Mouse (Mus musculus): ENCODE results near the gene Tfeb.

Gene Tfeb

DNA sequence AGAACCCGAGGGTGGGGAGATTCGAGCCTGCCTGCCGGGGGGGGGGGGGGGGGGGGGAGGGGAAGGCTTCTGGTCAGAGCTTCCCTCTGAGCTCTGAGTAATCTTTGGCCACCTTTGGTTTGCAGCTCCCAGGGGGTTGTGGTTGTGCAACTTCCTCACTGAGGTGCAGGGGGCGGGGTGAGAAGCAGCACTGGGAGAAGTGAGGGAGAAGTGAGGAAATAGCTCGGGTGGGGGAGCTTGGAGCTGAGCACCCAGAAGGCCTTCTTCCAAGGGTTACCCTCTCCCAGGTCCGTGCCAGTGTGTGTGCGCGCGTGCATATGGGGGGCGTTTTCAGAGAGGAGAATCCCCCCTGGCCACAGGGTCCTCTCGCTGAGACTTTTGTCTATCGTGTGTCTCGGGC lies 17.4 kb downstream of the Tfeb start:
- no peak for DNase-seq

DNA sequence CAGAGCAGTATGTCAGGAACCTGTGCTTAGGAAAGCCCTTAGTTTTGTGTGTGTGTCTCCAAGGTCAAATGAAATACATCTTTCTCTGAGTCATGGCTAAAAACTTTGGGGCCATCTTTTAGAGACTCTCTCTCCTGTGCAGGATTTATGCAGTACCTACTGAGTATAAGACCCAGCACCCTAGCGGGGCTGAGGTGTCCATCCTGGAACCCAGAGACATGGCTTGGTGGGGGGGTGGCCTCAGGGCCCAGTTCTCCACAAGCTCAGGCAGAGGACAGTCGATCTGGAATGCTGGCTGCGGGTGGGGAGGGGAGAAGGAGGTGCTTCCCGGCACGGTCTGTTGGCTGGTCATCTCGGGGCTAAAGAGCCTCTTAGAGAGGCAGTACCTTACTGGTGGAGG lies 19.5 kb downstream of the Tfeb start:
- no peak for DNase-seq

DNA sequence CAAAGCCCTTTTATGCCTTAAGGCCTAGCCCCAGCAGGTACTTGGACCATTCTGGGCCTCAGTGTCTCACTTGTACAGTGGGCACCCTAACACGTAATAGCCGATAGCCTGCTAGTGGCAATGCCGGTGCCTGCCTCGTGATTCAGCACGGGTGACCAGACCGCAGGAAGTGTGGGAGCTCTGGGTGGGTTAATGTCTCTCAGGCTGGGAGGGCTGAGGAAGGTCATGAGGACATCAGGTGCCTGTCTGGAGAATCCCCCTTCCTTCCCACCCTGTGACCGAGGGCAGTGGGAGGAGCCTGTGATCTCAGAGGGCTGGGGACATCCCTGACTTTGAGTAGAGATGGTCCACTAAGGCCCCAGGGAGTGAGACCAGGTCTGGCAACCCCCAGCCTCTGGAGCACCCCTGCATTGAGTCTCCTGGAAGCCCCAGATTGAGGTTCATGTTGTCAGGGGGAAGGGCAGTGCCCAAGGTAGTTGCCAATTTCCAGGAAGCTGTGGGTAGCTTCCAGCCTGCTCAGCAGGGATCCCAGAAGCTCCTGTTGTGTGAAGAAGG lies 20.3 kb downstream of the Tfeb start:
- DNase-seq = no peak

DNA sequence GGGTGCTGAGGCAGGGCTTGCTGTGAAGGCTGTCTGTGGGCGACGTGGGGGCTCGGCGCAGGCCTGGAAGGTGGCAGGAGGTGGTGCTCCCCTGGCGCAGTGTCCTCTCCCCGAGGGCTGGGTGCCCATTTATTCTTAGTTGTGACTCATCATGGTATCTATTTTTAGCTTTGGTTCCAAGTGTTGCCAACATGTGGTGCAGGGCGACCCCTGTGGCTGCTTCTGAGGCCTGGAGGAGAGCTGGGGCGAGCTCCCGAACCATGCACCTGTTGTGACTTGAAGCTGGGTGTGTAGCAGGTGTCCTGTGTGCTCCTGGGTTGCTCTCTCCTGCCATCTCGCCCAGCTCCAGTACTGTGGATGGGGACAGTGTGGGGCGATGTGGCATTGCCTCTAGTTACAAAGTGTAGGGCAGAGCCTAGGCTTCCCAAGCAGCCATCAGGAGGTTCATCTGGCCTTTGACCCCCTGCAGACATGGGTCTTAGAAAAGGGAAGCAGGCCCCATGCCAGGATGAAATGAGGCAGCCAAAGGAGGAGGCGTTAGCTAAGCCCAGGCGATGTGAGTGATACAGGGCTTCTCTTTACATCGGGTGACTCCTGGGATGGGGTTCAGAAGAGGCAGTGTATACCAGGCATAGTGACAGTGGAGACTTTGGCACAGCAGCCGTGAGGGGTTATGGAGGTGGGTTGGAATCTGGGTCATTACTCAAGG lies 23.0 kb downstream of the Tfeb start:
- DNase-seq = no peak

DNA sequence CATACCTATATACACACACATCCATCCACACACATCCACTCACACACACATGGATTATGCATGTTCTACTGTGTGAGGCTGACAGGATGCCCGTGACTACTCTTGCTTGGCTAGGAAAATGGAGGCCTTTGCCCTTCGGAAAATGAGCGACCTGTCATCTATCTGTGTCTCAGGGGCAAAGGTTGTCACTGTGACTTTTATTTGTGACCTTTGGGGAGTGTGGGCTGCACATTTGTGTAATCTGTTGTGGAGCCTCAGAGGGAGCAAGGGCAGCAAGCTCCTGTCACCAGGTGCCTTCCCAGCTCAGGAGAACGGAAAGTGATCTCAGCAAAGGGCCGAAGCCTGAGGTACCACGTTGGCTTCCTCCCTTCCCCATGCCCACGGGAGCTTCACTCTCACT lies 25.2 kb downstream of the Tfeb start:
- DNase-seq = no peak

DNA sequence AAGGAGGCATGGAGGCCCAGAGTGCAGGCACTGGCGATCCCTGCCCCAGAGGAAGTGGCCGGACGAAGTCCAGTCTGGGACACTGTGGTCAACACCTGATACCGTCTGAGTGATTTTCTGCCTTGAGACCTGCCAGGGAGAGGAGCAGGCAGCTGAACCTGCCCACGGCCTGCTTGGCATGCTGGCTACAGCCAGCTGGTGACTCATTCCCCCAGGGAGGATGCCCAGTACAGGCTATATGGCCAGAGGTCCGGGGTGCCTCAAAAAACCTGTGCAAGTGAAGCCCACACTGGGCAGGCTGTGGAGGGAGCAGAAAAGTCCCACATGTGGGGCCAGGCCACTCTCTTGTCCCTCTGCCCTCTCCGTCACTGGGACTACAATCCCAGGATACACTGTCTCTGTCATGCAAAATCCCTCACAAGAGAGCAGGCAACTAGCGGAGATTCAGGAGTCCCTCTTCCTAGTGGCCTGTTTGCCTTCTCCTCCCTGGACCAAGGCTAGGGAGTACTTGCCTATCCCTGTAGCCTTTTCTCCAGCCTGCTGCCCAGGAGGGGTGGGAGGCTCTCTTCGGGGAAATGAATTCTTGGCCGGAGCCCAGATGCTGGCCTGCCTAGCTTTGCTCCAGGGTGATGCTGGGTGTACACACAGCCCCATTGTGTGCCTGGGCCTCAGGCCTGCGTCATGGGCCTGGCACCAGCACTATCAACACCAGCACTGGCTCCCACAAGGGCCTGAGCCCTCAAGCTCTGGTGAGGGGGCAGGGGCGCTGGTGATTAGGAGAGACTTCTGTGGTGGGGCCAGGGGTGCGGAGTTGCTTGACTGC lies 25.9 kb downstream of the Tfeb start:
- DNase-seq = peak; percentile 73

GRCm38 (mm10) chr17:47765986-47766385 lies 29.2 kb downstream of the Tfeb start:
- DNase-seq = no peak

DNA sequence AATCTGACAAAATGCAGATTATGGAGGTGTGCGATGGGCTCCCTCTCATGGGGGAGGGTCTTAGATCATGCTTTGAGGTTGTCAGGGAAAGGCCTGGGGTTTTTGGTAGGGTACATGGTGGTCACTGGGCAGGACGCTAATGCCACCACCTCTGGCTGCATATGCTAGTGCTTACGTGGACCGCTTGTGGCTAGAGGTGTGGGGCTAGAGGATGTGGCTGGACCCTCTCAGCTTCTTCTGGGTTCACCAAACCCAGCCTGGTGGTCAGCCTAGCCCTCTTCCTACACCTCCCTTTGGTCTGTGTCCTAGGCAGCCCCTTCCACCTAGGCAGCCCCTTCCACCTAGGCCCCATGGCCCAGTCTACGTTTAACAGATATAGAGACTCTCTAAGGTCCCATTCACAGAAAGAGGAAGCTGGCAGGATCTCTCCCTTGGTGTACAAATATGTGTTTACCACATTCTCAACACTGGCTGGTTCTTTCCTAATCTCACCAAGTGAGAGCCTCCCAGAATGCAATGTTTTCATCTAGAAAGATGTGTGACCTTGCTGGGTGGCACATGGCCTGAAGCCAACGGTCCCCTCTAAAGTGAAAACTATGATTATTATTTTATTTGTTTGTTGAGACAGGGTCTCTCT lies 29.7 kb downstream of the Tfeb start:
- DNase-seq = no peak

- no peak for DNase-seq
Observed at GRCm38 (mm10) chr17:47767081-47767455, 30.2 kb downstream of the Tfeb start.

- DNase-seq = no peak
Observed at GRCm38 (mm10) chr17:47767456-47768141, 30.8 kb downstream of the Tfeb start.

- DNase-seq = no peak
Observed at GRCm38 (mm10) chr17:47768707-47769276, 32.0 kb downstream of the Tfeb start.

DNA sequence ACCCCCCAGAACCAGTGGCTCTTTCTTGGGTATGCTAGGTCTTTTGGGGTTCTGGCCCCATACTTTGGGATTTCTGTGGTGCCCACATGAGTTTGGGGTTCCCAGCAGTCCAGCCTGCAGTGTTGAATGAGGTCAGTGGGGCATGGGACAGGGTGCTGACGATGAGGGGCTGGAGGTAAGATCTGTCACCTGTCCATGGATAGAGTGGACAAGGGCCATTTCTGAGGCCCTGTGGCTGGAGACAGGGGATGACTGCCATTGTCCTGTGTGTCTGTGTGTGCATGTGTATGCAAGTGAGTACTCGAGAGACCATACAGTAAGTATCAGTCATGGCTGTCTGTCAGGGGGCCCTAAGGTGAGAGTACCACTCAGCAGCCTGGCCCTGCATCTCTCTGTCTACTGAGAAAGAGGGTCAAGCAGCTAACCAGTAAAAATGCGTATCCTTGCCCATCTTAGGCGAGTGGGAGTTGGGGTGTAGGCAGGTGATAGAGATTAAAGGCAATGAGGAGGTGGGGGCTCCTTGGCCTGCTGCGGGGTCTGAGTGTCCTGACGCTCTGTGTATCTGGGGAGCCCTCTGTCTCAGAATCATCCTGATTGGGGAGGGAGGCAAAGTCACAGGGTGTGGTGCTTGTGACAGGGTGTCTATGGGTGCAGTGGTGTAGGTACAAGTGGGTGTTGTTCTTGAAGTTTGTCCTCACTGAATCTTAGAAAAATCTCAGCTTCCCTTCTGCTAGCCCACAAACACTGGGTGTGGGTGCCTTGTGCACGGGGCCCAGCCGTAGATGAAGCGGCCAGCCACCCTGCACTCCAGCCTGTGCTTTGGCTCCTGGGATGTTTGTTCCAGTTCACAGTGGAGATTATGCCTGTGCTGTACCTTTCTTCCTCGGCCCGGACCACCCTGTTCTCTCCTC lies 32.8 kb downstream of the Tfeb start:
- no peak for DNase-seq

DNA sequence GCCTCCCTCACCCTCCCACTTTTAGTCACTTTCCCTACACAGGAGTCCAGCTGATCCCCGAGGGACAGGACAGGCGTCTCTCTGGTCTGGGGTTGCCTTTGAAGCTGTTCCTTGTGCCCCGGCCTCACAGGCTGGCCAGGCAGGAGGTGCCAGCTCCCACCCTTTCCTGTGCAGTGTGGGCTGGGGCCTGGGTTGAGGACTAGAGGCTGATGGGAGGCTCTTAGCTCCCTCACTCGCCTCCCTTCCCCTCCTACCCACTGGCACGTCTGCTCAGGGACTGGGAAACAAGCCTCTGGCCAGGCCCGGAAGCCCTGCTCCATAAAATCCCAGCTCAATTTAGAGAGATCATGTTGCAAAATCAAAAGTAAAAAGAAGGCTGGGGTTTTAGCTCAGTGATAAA lies 36.8 kb downstream of the Tfeb start:
- no peak for DNase-seq

DNA sequence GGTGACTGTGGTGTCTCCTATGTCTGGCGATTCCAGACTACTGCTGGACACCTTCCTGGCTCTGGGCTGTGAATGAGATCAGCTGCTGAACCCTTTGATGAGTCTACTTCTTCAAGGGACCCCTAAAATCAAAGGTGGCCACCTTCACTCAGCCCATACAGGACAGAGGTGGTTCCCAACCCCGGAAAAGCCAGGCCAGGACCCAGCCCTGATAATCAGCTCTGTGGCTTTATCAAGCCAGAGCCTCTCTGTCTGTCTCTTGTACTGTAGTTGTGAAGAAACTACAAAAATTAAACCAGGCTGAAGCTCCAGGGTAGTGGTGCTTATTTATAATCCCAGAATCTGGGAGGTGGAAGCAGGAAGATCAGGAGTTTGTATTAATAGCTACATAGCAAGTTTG lies 40.3 kb downstream of the Tfeb start:
- no peak for DNase-seq

DNA sequence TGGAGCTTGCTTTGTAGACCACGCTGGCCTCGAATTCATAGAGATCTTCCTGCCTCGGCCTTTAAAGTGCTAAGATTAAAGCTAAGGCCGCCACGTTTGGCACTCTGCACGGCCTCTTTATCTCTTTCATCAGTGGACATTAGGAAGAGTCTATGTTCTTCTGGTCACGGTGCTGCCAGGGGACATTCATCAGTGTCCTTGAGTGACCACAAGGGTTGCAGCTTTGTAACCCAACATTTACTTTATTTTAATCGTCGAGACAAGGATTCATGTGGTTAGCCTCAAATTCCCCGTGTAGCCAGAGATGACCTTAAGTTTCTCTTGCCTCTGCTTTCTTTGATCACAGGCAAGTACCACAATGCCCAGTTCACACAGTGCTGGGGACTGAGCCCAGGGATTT lies 43.6 kb downstream of the Tfeb start:
- no peak for DNase-seq

GRCm38 (mm10) chr17:47782486-47782885 lies 45.7 kb downstream of the Tfeb start:
- no peak for DNase-seq

DNA sequence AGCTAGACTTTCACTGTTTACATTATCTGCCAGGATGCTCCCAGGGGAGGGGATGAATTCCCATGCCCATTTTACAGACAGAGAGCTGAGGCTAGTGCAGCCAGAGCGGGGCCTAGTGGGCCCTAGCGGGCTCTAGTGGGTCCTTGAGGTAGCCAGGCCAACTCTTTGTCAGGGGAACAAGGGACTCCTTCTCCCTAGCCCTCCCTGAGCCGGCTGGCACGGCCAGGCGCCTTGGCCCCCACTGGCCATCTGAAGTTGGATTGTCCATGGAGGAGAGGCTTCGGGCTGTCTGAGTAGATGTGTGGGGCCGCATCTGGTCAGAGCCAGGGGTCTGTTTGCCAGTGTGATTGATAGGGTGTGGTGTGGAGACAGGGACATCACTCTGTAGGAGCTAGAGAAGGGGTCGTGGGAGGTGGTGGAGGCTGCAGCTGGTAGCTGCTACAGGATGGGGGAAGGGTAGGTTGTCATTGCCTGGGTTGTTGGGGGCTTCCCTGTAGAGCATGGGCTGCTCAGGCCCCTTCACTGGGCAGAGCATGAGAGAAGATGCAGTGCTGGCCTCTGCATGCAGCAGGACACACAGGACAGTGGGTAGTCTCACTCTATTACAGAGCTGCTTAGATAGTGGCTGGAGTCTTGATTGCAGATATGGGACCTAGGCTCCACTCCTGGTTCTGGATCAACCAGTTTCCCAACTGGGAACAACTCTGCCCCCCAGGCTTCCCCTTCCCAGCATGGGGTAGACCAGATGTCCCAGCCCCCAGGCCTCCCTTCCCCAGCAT lies 46.8 kb downstream of the Tfeb start:
- no peak for DNase-seq

GRCm38 (mm10) chr17:47784411-47784810 lies 47.6 kb downstream of the Tfeb start:
- DNase-seq = no peak

DNA sequence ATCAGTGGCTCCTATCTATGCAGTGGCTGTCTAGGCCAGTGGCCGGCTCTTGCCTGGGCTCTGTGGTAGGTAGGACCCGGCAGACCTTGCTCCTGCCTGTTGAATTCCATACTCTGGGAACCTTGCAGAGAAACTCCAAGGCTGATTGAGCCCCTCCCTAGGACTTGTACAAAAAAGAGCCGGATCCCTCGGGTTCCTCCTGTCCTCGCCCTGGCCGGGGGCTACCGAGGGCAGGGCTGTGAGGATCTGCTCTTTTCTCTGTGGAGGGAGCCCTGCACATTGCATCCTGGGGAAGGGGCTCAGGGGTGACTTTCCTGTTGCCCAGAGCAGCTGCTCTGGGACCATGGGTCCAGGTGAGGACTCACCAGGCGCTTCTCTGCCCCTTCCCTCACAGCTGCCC lies 50.8 kb downstream of the Tfeb start:
- no peak for DNase-seq

DNA sequence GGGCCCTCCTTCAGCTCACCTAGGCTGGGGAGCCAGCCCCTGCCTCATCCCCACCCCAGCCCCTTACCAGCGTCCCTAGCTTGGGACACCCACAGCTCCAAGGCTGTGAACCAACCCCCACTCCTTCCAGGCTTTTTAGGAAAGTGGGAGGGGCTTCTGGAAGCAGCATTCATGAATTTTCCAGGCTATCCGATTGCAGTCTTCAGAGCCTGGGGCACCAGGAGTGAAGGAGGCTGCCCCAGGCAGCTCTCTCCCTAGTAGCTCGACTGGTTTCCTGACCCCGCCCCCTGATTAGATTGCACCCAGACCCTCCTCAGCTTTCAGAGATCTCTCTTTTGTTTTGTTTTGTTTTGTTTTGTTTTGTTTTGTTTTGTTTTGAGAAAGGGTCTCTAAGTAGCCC lies 51.5 kb downstream of the Tfeb start:
- no peak for DNase-seq

- DNase-seq = no peak
Observed at GRCm38 (mm10) chr17:47788996-47789395, 52.2 kb downstream of the Tfeb start.

Measured in right cerebral cortex, postnatal 4 days (tissue).